Mouse (Mus musculus): ENCODE data around the gene Fbp1. TPM values are rescaled to one million over a fixed set of nuclear protein-coding genes. Genes with fewer than 3 reads are reported as not detected.
A peak's percentile ranks its signal among the peaks of the same experiment; 100 is the strongest.
"Not testable (repeated sequence)": the region's sequence is repeated elsewhere in the genome, so short reads cannot be mapped to it uniquely, and the experiment has no call there.

Gene Fbp1
- total RNA-seq, 1 experiment from 2014 or later = 5.6 TPM

- no peak; the same call in 1 of the 2 replicates for ATAC-seq (replicated peaks; ENCODE audit: low read depth, poor library complexity, severe bottlenecking)
Observed at GRCm38 (mm10) chr13:62855396-62856304, 32.4 kb downstream of the Fbp1 start.

DNA sequence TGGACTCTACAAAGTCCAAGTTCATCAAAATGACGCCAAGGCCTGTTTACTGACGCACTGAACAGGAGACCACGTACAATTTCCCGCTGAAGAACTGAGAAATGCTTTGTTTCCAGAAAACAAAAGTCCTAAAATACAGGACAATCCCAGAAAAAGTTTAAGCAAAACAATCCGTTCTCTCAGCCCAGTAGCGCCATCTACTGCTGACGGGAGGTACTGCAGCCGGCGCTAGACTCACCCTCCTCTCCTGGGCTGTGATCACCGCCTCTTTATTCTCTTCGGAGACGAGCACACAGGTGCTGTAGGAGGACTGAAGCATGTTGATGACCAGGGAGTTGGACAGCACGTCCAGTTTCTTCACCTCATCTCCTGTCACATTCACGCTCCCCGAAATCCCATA is 33.4 kb downstream of the Fbp1 start:
- peak; percentile 65 for ATAC-seq (replicated peaks; ENCODE audit: low read depth, poor library complexity, severe bottlenecking)

GRCm38 (mm10) chr13:62833341-62833740 is 54.7 kb downstream of the Fbp1 start:
- no peak for ATAC-seq (replicated peaks; ENCODE audit: low read depth, poor library complexity, severe bottlenecking)

DNA sequence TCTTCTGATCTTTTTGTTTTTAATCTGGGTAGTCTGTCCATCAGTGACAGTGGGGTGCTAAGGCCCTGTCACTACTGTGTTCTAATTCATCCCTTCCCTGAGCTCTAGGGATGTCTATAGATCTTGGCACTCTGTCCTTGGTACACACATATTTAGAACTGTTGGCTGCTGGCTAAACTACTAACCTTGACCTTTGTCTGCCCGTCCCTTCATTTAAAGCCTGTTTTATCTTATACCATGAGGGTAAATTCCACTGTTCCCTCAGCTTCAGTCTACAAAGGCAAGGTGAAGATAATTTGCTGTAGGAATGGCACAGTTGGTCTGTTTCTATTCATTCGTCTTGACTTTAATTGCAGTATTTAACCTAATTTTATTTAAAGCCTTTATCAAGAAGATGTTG is 55.8 kb downstream of the Fbp1 start:
- ATAC-seq (replicated peaks; ENCODE audit: low read depth, poor library complexity, severe bottlenecking) = no peak

- not testable (repeated sequence) for ATAC-seq (replicated peaks; ENCODE audit: low read depth, poor library complexity, severe bottlenecking)
Observed at GRCm38 (mm10) chr13:62815705-62816104, 72.4 kb downstream of the Fbp1 start.

Other genes starting within 250 kb of the Fbp1 start
- gene Platr25, start 127.6 kb downstream of the Fbp1 start, total RNA-seq (2017) = 44.7 and 62.6 TPM in 2 replicates
- gene Gm5141, start 102.5 kb downstream of the Fbp1 start, total RNA-seq (2017) = 5.9 and 8.5 TPM in 2 replicates
- not detected in 2 replicates for gene Fbp2, start 29.9 kb downstream of the Fbp1 start, total RNA-seq (2017)
- 66.2 and 88.1 TPM in 2 replicates for gene 2010111I01Rik, start 76.6 kb upstream of the Fbp1 start, total RNA-seq (2017)